Mouse (Mus musculus) adrenal gland, postnatal 0 days (tissue): Measurements from ENCODE around the gene Slc17a9. TPM values are rescaled to one million over a fixed set of nuclear protein-coding genes. Genes with fewer than 3 reads are reported as not detected.

Experiments
- polyA plus RNA-seq: library from polyadenylated mRNA; unstranded; fragments of >200 nt; fragmentation: Nextera tagmentation; extraction: Ambion mirVana; gene quantifications from 2 replicates; pipeline ENCODE4 v1.2.1, GENCODE M21; 2015

Gene Slc17a9
- polyA plus RNA-seq: 1.3 and 2.0 TPM in 2 replicates

GRCm38 (mm10) chr2:180724585-180725413 is at the start of gene Slc17a9:
TSS of gene Slc17a9 (plus strand) at chr2:180725263.

GRCm38 (mm10) chr2:180709923-180710272 is 15.2 kb upstream of the Slc17a9 start, which contains the start of the genes Dido1 and Gid8:
TSS of gene Dido1 (minus strand) at chr2:180709999.
TSS of gene Gid8 (plus strand) at chr2:180710117.

GRCm38 (mm10) chr2:180776793-180777192 is 51.7 kb downstream of the Slc17a9 start, which contains the start of gene Bhlhe23:
TSS of gene Bhlhe23 (minus strand) at chr2:180776900.

Other genes with a start within 250 kb of the Slc17a9 start
- gene Ntsr1, start 225.3 kb upstream of the Slc17a9 start, polyA plus RNA-seq: 0.74 and 0.80 TPM in 2 replicates
- gene Mrgbp, start 144.0 kb upstream of the Slc17a9 start, polyA plus RNA-seq: 15.9 and 21.0 TPM in 2 replicates
- 43.6 and 49.8 TPM in 2 replicates for gene Ogfr, start 136.0 kb upstream of the Slc17a9 start, polyA plus RNA-seq
- gene Col9a3, start 127.5 kb upstream of the Slc17a9 start, polyA plus RNA-seq: 3.2 and 3.6 TPM in 2 replicates
- gene Tcfl5, start 82.6 kb upstream of the Slc17a9 start, polyA plus RNA-seq: 0.18 and 0.65 TPM in 2 replicates
- 7.9 and 11.9 TPM in 2 replicates for gene Dido1, start 15.3 kb upstream of the Slc17a9 start, polyA plus RNA-seq
- gene Gid8, start 15.1 kb upstream of the Slc17a9 start, polyA plus RNA-seq: 36.3 and 43.1 TPM in 2 replicates
- gene Bhlhe23, start 51.6 kb downstream of the Slc17a9 start, polyA plus RNA-seq: not detected in 2 replicates
- gene Ythdf1, start 195.7 kb downstream of the Slc17a9 start, polyA plus RNA-seq: 30.7 and 37.8 TPM in 2 replicates
- gene Birc7, start 203.8 kb downstream of the Slc17a9 start, polyA plus RNA-seq: 0.24 TPM in 1 of 2 replicates, not detected in the other
- gene Nkain4, start 229.4 kb downstream of the Slc17a9 start, polyA plus RNA-seq: 41.6 and 66.4 TPM in 2 replicates
- 44.6 and 60.0 TPM in 2 replicates for gene Arfgap1, start 242.0 kb downstream of the Slc17a9 start, polyA plus RNA-seq